Mouse (Mus musculus) mesoderm, embryonic 11.5 days (tissue): ENCODE data around the gene Rpl23.

Source experiments
- DNase-seq: peaks from one replicate; pipeline ENCODE4 v3.0.0-alpha.2; 2012; ENCODE audit warnings: low read depth, low spot score

The Rpl23 gene

DNA sequence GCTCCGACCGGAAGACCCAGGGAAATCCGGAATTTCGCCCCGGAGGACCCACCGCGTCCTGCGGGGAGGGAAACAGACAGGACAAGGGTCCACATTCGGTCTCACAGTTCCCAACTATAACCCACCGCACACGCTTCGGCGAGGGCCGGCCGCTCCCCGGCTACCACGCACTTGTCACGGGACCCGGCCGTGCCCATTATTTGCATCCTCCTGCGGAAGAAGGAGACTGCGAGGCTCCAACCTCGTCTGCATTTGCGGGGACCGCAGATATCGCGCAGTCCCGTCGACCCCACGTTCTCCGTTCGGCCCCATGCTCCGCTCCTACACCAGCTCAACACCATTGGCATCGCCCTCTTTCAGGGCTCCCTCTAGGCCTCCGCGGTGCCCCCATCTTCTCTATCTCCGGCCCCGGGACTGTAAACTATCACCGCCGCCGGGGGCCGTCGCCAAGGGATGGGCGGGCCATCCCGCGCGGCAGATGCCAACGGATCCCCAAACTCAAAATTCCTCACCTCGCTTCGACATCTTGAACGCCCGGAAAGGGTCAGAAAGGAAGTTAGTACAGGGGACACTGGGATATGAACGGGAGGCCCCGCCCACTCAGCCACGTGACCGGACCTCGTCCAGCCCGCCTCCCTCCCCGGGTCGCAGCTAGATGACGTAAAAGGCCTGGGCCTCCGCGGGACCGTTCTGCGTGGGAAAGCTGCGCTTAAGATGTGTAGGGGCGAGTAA, at the start of gene Rpl23:
Gene Rpl23, minus strand, starts transcription at position 606 of the 732 bp plus-strand sequence.
- DNase-seq, result peak; percentile 98

DNA sequence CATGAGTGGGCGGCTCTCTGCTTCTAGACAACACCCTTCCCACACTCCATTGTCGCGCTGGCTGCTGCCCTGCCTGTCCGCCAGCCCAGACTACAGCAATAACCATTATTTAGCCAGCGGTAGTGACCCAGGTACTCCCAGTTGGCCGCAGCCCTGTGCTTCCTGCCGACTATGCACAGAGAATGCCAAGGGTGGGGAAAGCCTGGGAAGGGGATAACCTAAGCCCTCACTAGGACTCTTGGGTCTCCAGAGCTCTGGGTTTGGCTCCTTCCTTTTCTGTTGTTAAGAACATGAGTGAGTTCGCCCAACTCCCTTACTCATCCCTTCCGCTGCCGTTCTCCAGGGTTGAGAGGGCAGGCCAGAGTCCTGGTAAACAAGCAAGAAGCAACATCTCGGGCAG, 49.8 kb upstream of the Rpl23 start:
- no peak for DNase-seq

DNA sequence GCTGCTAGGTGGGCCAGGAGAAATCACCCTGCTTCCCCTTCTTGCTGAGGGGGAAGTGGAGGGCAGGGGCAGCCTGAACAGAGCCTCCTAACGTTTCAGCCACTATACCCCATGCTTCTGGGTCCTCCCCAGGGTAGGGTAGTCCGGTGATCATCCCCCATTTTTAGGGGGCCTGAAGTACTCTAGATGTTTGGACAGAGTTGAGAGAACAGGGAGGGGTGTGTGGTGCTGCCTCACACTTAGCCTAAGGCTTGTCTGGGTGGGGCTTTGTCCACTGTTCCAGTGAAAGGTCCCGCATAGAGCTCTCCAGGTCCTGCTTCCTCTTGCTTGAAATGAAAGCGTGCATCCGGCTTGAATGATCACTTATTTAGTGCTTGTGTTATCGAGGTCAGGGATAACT, 48.3 kb upstream of the Rpl23 start:
- no peak for DNase-seq

DNA sequence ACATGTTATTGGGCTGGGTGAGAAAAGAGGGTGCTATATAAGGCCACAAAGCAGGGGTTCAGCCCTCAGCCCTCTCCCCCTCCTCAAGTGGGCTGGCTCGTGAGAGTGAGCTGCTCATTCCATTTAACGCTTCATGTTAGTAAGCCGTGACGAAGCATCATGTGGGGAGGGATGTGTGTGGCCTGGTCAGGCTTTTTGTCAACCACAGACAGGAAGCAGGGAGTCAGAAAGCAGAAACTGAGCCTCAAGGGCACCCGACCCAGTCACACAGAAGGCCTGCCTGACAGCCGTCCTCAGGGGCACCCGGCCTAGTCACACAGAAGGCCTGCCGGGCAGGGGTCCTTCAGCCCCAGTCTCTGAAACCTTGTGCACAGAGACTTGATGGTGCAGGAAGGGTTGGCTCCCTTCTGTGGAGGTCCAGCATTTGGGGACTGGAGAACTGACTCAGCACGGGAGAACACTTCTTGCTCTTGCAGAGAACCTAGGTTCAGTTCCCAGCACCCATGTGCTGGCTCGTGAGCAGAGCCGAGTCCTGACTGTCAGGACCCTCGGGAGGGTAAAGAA, 47.8 kb upstream of the Rpl23 start:
- DNase-seq, result no peak

DNA sequence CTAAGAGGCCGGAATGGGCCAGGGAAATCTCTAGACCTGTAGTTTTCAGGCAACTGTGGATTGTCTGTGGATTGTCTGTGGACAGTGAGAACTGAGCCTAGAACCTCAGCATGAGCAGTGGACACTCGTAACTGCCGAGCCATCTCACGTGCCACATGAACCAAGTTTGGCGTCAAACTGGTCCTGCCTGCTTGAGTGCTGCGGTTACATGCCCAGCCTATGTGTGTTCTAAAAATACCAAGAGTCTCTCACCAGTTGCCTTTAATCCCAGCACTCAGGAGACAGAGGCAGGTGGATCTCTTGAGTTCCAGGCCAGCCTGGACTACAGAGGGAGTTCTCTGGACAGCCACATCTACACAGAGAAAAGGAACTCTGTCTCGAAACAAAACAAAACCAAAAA, 47.1 kb upstream of the Rpl23 start:
- DNase-seq, result no peak

DNA sequence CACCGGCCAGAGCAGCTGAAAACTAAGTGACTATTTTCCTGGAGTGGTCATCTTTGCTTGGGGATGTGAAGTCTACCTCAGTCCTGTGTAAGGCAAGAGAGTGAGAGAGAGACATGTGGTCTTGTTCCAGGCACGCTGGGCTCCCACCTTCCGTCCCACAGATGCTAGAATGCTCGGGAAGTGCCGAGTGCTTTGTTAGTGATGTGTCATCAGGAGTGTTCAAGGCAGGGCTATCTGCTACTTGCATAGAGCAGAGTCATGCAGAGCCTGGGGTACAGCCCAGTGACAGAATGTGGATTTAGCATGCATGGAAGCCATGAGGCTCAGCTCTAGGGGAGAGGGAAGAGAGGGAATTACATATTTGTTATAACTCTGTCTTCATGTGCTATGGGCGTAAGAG, 45.4 kb upstream of the Rpl23 start:
- DNase-seq, result no peak

DNA sequence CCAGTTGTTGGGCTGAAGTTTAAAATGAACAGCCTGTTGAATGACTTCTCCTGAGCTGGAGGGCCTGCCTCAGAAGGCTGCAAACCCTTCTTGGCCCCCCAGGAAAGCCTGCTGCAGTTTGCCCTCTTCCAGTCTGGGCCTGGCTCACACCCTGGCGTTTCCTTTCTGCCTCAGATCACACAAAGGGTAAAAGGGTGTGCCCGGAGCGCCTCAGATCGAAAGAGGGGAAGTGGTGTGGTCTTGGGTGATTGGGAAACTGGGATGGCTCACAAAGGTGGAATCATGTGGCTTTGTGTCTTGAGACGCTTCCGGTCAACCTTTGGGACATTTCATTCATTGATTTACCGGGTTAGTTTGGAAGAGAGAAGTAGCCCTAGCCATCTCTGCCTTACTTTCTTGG, 44.2 kb upstream of the Rpl23 start:
- DNase-seq, result no peak

DNA sequence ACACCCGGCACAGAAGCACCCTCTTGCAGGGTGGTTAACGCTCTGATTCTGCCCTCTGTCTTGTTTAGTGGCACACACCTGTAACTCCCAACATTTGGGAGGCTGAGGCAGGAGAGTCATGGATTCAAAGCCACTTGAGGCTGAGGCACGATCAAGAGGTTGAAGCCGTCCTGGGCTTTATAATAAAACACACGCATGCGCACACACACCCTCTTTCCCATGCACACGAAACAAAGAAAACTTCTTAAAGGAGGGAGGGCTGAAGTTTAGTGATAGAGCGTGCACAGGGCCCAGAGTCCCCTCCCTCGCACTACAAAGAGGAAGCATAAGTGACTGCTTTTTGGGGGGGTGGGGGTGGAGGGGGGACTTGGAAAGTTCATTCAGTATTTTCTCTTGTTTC, 43.7 kb upstream of the Rpl23 start:
- no peak for DNase-seq

DNA sequence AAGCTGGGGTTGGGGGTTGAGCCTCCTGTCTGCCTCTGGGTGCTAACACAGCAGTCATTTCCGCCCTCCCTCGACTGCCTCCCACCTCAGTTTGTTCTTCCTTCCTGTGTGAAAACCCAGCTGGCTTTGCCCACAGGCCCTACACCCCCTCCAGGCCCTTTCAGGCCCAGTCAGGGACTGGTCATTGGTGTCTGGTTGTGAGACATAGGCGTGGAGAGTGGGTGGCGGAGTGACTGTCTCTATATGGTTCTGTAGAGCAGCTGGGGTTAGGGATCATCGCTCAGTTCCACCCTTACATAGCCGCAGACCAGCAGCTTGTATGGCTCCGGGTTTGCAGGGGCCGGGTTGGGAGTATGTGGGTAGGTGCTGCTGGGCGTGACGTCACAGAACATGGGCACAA, 43.1 kb upstream of the Rpl23 start:
- DNase-seq, result no peak

DNA sequence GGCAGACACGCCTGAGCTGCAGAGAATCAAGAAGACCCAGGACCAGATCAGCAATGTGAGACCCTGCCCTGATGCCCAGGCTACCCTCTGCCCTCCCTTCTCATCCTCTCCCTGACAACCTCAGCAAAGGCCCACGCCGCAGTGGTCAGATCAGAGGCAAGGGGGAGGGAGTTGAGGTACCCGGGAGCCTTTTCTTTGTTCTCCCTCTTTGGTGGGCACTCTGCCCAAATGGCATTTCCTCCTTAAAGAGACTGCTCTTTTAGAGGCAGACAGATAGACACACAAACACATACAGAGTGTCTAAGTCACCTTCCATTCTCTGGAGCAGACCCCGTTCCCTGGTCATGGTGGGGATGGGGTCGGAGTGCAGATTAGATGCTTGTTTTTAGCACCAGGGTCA, 42.7 kb upstream of the Rpl23 start:
- DNase-seq, result no peak

DNA sequence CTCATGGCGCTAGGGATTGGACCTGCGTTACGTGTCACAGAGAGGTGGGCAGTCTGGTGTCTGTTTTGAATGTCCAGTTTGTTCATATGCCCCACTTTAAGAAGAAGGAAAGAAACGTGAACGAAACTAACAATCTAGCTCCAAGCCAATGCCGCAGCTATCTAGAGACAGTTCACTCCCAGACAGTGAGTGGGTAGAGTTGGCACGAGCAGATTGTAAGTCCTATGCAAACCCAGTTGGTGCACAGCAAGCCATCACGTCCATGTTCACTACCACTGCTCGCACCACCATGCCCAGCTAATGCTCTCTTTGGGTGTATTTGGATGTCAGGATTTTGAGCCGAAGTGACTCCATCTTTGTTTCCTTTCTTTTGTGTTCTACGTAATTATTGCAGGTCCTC, 41.9 kb upstream of the Rpl23 start:
- DNase-seq, result no peak

DNA sequence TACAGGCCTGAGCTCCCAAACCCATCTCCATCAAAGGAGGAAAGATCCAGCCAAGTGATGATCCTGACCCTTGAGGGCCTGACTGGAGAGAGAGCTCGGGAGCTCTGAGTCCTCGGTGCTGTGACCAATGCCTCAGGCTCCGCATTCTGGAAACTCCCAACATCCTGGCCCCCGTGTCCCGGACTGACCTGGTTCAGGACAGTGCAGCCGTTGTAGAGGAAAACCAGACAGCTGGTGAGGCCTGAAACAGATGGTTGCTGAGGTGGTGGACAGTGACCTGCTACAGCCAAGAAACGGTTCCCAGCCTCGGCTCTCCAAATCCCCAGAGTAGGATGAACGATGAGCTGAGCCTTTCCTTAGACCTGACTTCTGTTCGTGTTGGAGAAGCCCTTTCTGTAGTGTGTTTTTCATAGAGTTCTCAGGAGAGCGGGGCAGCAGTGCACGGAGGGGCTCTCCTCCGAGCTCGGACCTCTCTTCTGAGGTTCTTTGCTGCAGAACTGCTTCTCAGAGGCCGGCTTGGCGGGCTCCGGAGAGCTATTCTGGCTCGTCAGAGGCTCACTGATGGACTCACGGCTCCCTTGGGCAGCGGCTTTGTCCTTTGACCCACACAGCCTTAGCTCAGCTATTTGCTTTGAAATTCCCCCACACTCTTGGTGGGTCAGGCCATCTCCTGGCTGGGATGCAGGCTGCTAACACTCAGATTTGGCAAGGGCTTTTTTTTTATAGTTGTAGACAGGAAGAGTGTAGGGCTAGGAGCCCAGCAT, 40.8 kb upstream of the Rpl23 start:
- no peak for DNase-seq

DNA sequence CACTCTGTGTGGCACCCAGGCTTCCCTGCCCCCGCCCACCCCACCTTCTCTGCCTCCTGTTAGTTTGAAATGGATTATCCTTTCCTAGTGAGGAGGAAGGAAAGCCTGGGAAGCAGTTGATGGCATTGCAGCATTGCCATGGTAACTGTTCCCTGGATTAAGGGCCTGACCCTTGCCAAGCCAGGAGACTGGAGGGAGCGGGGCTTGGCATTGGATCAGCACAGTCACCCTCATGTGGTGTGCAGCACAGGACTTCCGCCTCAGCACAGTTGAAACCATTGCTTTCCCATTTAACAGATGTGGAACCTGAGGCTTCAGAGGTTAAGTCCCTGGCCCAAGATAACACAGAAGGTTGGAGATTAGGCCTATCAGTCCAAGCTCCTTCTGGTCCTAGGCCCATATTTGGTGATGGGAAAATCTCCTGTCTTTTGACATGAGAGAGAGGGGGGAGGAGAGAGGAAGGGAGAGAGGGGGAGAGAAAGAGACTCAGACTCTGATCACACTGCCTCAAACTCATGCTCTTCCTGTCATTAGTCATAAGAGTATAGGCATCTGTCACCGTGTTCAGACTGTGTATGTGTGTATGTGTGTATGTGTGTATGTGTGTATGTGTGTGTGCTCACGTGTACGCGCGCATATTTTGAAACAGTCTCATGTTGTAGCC, 39.3 kb upstream of the Rpl23 start:
- no peak for DNase-seq

DNA sequence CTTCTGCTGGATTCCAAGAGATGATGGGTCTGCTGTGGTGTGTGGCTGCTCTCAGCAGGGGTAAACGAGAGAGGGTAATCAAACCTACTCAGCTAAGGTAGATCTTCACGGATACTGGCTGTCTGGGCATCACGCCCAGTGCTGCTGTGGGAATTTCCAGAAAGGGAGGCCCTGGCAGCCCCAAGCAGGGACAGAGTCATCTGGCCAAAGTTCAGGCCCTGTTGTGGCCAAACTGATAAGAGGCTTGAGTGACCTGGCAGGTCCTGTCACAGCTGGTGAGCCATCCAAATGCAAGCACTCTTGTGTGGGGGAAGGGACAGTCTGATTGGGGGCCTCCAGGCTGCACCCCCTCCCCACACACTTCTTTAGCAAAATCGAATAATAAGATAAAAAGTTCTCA, 38.6 kb upstream of the Rpl23 start:
- DNase-seq, result no peak

DNA sequence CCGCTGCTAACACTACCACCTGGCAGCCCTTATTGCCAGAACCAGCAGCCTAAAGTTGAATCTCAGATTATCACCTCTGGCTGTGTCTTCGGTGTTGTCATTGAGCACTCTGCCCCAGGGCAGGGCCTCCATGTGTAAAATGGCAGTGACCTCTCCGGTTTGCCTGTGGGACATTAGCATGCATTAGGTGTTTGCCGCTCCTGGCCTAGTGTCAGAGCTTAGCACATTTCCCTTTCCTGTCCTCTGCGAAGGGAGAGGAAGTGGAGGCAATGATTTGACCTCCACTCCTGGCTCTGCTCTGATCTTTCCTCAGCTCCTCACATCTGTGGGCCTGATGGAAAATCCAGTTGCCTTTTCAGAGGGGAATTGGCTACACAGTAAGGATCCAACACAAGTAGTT, 37.7 kb upstream of the Rpl23 start:
- DNase-seq, result no peak

DNA sequence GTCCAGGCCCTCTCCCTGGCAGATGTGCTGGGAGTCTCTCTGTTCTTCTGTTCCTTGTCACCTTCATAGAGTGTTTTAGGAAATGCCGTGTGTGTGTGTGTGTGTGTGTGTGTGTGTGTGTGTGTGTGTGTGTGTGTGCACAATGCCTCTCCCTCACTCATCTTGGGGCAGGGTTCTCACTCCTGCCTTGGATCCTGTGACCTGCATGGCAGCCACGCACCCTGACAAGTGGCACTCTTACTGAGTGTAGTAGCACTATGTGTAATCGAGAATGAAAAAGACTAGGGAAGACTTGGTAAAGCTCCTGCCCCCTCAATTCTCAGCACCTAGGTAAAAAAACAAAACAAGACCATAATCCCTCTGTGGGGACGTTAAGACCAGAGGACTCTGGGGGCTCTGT, 36.9 kb upstream of the Rpl23 start:
- DNase-seq, result no peak

DNA sequence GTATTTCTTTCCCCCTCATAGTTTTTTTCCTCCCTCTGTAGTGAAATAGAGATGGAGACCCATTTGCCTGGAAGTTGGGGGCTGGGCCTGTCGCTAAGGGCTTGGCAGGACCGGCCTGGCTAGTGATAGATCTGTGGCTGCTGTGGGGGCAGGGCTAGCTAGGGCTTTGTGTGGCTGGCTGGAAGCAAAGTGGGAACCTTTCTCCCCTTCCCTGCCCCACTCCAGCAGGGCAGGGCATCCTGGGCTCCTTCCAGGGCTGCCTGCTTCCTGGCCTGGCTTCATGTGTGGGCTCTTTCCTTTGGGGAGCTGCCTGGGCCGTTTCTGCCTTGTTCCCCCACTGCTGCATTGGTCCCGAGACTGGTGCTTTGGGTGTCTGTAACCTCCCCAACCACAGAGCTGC, 36.3 kb upstream of the Rpl23 start:
- no peak for DNase-seq

DNA sequence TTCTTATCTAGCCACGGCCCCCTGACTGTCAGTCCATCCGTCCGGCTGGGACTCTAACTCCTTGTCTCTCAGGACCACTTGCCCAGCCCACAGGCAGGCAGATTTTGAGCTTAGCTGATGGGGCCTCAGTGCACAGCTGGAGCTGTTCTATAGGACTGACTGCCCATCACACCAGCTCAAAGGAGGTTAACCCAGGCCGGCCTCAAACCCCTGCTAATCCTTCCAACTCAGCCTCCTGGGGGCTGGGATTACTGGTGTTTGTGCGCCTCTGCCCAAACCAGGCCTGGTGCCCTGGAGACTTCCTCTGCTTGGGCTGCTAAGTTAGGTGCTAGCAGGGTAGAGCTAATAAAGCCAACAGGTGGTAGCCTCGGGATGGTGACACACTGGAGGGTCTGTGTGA, 35.8 kb upstream of the Rpl23 start:
- no peak for DNase-seq

DNA sequence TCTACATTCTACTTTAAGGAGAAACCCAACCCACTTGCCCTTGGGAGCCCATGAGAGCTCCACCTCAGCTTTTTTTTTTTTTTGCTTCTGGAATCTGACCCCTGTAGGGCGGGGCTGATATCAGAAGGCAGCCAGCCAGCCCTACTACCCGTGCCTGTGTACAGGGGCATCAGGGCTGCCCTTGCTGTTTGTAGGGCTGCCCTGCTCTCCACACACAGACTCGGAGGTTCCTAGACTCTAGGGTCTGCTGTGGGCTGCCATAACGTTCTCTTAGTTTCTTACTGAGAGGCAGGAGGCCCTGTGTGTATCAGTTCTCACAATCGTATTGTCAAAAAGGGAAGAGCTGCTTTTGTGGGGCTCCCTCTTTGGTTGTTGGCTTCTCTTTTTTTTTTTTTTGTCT, 35.1 kb upstream of the Rpl23 start:
- no peak for DNase-seq

DNA sequence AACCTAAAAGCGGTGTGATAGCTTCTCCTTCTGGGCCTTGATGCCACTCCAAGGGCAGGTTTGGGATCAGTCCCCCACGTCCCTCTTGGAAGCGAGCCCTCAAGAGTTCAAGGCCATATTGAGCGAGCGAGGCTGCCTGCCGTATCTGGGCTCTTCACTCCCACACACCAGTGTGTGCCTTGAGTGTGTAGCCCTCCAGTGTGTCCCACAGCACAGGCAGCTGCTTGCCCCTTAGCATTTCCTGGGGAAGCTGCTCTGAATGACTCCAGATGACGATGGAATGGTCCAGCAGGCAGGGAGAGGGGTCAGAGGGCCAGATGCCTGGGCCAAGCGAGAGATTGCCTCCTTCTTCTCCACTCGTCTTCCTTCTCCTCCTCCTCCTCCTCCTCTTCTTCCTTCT, 34.7 kb upstream of the Rpl23 start:
- no peak for DNase-seq

DNA sequence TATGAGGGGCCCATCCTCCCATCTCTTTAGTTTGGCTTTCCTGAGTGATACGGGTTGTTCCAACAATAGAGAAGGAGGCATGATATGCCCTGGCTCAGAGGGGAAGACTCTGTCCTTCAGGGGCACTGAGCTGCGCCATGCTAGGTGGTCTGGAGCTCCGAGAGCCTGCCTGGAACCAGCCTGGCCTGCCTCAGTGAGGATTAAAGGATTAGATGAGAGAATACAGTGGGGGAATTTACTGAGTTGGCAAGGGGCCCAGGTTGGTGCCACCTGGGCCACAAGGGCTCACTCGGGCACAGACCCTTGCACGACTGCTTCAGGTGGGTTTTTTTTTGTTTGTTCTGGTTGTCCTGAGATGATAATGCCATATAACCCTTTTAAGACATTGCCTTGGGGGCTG, 33.9 kb upstream of the Rpl23 start:
- no peak for DNase-seq

DNA sequence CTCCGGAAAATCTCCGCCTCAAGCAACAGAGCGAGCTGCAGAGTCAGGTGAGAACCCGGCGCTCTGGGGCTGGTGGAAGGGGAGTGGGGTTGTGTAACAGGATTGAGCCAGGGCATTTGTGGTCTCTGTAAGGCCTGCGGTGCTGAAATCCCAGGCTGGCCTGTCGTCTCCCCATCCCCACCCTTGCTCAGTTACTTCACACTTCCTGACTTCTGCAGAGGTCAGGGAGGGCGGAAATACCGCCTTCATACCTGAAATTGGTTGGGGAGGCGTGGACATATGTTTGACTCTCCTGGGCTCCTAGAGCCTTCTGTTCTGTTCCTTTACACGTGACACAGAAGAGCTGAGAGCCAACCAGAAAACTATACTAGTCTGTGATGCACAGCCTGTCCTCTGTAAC, 33.5 kb upstream of the Rpl23 start:
- no peak for DNase-seq
